Mouse (Mus musculus) heart, adult 11 months (tissue): ENCODE data around the gene Sh3rf1.

Experiments used
- DNase-seq: peaks from one replicate; pipeline ENCODE4 v3.0.0; 2022

Gene Sh3rf1

GRCm38 (mm10) chr8:61224380-61225092 is 864 bp downstream of the Sh3rf1 start:
- DNase-seq, result peak; percentile 96

- peak; percentile 92 for DNase-seq
These were observed 2.1 kb downstream of the Sh3rf1 start for GRCm38 (mm10) chr8:61225581-61226395.

- no peak for DNase-seq
These were observed 3.0 kb downstream of the Sh3rf1 start for GRCm38 (mm10) chr8:61226632-61227031.

GRCm38 (mm10) chr8:61228678-61229077 is 5.0 kb downstream of the Sh3rf1 start:
- DNase-seq, result peak; percentile 89

GRCm38 (mm10) chr8:61229511-61230195 is 6.0 kb downstream of the Sh3rf1 start:
- DNase-seq, result peak; percentile 90

GRCm38 (mm10) chr8:61230881-61231755 is 7.4 kb downstream of the Sh3rf1 start:
- peak; percentile 77 for DNase-seq

- no peak for DNase-seq
These were observed 11.8 kb downstream of the Sh3rf1 start for GRCm38 (mm10) chr8:61235499-61235898.

GRCm38 (mm10) chr8:61236506-61237268 is 13.0 kb downstream of the Sh3rf1 start:
- no peak for DNase-seq

GRCm38 (mm10) chr8:61239576-61239975 is 15.9 kb downstream of the Sh3rf1 start:
- no peak for DNase-seq

GRCm38 (mm10) chr8:61241229-61241628 is 17.6 kb downstream of the Sh3rf1 start:
- no peak for DNase-seq

- DNase-seq, result peak; percentile 76
These were observed 19.2 kb downstream of the Sh3rf1 start for GRCm38 (mm10) chr8:61242896-61243295.

GRCm38 (mm10) chr8:61243491-61243890 is 19.8 kb downstream of the Sh3rf1 start:
- no peak for DNase-seq

- no peak for DNase-seq
These were observed 20.5 kb downstream of the Sh3rf1 start for GRCm38 (mm10) chr8:61244157-61244556.

GRCm38 (mm10) chr8:61247270-61248025 is 23.8 kb downstream of the Sh3rf1 start:
- peak; percentile 93 for DNase-seq

- no peak for DNase-seq
These were observed 25.8 kb downstream of the Sh3rf1 start for GRCm38 (mm10) chr8:61249511-61249910.

- DNase-seq, result no peak
These were observed 30.5 kb downstream of the Sh3rf1 start for GRCm38 (mm10) chr8:61254196-61254595.

GRCm38 (mm10) chr8:61258828-61259227 is 35.2 kb downstream of the Sh3rf1 start:
- DNase-seq, result peak; percentile 94

- DNase-seq, result no peak
These were observed 35.9 kb downstream of the Sh3rf1 start for GRCm38 (mm10) chr8:61259526-61259925.

GRCm38 (mm10) chr8:61260530-61260929 is 36.9 kb downstream of the Sh3rf1 start:
- DNase-seq, result no peak

- DNase-seq, result no peak
These were observed 37.7 kb downstream of the Sh3rf1 start for GRCm38 (mm10) chr8:61261374-61261773.

- no peak for DNase-seq
These were observed 40.0 kb downstream of the Sh3rf1 start for GRCm38 (mm10) chr8:61263691-61264090.
